Mouse (Mus musculus): ENCODE data around the gene Pglyrp2. TPM values are rescaled to one million over a fixed set of nuclear protein-coding genes. Genes with fewer than 3 reads are reported as not detected.

Gene Pglyrp2
- polyA plus RNA-seq (2016; fragmentation: Nextera tagmentation; extraction: Ambion mirVana), result not detected in 2 replicates

- H3K27ac ChIP-seq, result no peak within 1 kb of the TSS
- H3K4me3 ChIP-seq, result no peak within 1 kb of the TSS
- 94% methylated on average over 2 of the region's 2 CpGs for WGBS
- H3K27me3 ChIP-seq (ENCODE audit: low read depth, poor library complexity, severe bottlenecking), result 0 out of 2 replicates have a peak, but pooled peaks cover 4% of the 10 kb centered on the region
- DNase-seq (ENCODE audit: low spot score), result no peak
- H3K9me3 ChIP-seq (replicated peaks), result no peaks in the 10 kb centered on the region
- no peaks in the 10 kb centered on the region for H3K4me1 ChIP-seq
- no peaks in the 10 kb centered on the region for H3K36me3 ChIP-seq
Measured at GRCm38 (mm10) chr17:32424034-32424433, at the start of gene Pglyrp2. Gene Pglyrp2 (minus strand): TSS chr17:32424167.

- 73% methylated on average over 7 of the region's 7 CpGs for WGBS
- Histone ChIP-seq H3K27me3 (ENCODE audit: low read depth, poor library complexity, severe bottlenecking) (no peaks in the 10 kb centered on the region), H3K36me3 (no peaks in the 10 kb centered on the region), H3K4me1 (no peaks in the 10 kb centered on the region), H3K9me3 (replicated peaks) (no peaks in the 10 kb centered on the region), H3K27ac (no peak overlapping the region), H3K4me3 (no peak overlapping the region)
- DNase-seq (ENCODE audit: low spot score), result no peak
Measured at GRCm38 (mm10) chr17:32472176-32472575, 48.2 kb upstream of the Pglyrp2 start.

DNA sequence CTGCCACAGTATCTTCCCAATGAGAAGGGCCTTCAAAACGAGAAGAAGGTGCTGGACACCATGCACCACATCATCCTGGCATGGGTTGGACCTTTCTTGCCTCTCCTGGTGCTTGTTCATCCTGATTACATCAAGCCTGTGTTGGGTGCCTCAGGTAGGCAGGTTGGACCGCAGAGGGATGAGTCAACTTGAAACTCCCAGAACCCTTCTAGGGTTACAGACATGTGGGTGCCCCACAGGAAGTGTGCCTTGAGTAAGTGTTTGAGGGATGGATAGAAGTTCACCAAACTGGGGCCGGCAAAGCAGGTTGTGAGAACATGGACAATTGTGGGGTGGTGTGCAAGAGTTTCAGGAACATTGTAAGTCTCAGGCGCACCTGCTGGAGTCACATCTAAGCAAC is 46.8 kb upstream of the Pglyrp2 start:
- Histone ChIP-seq H3K4me3 (no peak overlapping the region), H3K27ac (no peak overlapping the region), H3K9me3 (replicated peaks) (no peaks in the 10 kb centered on the region), H3K27me3 (ENCODE audit: low read depth, poor library complexity, severe bottlenecking) (no peaks in the 10 kb centered on the region), H3K36me3 (no peaks in the 10 kb centered on the region), H3K4me1 (no peaks in the 10 kb centered on the region)
- no peak for DNase-seq (ENCODE audit: low spot score)
- 87% methylated on average over 4 of the region's 4 CpGs for WGBS

GRCm38 (mm10) chr17:32468494-32468893 is 44.5 kb upstream of the Pglyrp2 start:
- H3K27ac ChIP-seq, result no peak overlapping the region
- H3K4me1 ChIP-seq, result no peaks in the 10 kb centered on the region
- no peaks in the 10 kb centered on the region for H3K36me3 ChIP-seq
- H3K27me3 ChIP-seq (ENCODE audit: low read depth, poor library complexity, severe bottlenecking), result no peaks in the 10 kb centered on the region
- no peaks in the 10 kb centered on the region for H3K9me3 ChIP-seq (replicated peaks)
- 44% methylated on average over 7 of the region's 7 CpGs for whole genome bisulfite sequencing
- no peak for DNase-seq (ENCODE audit: low spot score)
- H3K4me3 ChIP-seq, result no peak overlapping the region

DNA sequence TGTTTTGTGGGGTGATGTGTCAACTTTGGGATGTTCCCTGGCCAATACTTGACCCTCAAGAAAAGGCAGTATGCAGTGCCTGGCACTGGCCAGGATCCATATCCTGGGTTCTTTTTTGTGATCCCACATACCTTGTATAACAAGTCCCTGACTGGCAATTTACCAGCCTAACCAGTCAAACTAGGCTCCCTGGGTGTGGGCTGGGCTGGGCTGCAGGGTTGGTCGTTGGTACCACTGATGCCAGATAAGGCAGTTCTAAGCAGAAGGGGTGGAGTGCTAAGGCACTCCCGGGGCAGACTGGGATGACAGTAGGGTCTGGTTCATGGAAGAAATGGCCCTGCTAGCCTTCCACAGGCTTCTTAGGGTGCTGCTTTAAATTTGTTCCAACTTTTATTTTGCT is 31.0 kb upstream of the Pglyrp2 start:
- H3K27ac ChIP-seq, result no peak overlapping the region
- no peaks in the 10 kb centered on the region for H3K9me3 ChIP-seq (replicated peaks)
- no peak overlapping the region for H3K4me3 ChIP-seq
- no peak for DNase-seq (ENCODE audit: low spot score)
- H3K27me3 ChIP-seq (ENCODE audit: low read depth, poor library complexity, severe bottlenecking), result peaks cover 26% of the 10 kb centered on the region
- 40% methylated on average over 2 of the region's 2 CpGs for WGBS
- no peaks in the 10 kb centered on the region for H3K36me3 ChIP-seq
- peaks cover 7% of the 10 kb centered on the region for H3K4me1 ChIP-seq

DNA sequence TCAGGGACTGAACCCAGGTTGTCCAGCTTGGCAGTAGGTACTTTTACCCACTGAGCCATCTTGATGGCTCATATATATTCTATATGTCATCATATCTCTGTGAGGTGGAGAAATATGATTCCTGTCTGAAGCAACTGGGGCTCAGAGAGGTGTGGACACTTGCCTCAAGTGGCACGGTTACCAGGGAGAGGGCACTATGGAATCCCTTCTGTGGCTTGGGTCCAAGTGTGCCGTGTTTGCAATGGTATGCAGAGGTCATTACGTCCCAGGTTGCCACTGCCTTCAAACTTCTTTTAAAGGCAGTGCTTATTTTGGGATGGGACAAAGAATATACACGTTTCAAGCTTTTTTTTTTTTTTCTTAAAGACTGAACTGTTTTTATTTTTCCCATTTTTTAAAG is 30.2 kb upstream of the Pglyrp2 start:
- WGBS, result 76% methylated on average over 4 of the region's 4 CpGs
- H3K27me3 ChIP-seq (ENCODE audit: low read depth, poor library complexity, severe bottlenecking), result peaks cover 26% of the 10 kb centered on the region
- peaks cover 7% of the 10 kb centered on the region for H3K4me1 ChIP-seq
- no peaks in the 10 kb centered on the region for H3K9me3 ChIP-seq (replicated peaks)
- H3K4me3 ChIP-seq, result no peak overlapping the region
- no peaks in the 10 kb centered on the region for H3K36me3 ChIP-seq
- no peak overlapping the region for H3K27ac ChIP-seq
- no peak for DNase-seq (ENCODE audit: low spot score)

- peaks cover 7% of the 10 kb centered on the region for H3K4me1 ChIP-seq
- DNase-seq (ENCODE audit: low spot score), result peak; percentile 57
- peaks cover 26% of the 10 kb centered on the region for H3K27me3 ChIP-seq (ENCODE audit: low read depth, poor library complexity, severe bottlenecking)
- H3K9me3 ChIP-seq (replicated peaks), result no peaks in the 10 kb centered on the region
- no peaks in the 10 kb centered on the region for H3K36me3 ChIP-seq
- 2% methylated on average over 19 of the region's 19 CpGs for WGBS
- H3K27ac ChIP-seq, result no peak within 1 kb of the TSS
- H3K4me3 ChIP-seq, result peak within 1 kb of the TSS; percentile 46
Measured at GRCm38 (mm10) chr17:32452482-32452881, 28.5 kb upstream of the Pglyrp2 start, which contains the start of gene Cyp4f39. Gene Cyp4f39 (plus strand): TSS chr17:32452723.

DNA sequence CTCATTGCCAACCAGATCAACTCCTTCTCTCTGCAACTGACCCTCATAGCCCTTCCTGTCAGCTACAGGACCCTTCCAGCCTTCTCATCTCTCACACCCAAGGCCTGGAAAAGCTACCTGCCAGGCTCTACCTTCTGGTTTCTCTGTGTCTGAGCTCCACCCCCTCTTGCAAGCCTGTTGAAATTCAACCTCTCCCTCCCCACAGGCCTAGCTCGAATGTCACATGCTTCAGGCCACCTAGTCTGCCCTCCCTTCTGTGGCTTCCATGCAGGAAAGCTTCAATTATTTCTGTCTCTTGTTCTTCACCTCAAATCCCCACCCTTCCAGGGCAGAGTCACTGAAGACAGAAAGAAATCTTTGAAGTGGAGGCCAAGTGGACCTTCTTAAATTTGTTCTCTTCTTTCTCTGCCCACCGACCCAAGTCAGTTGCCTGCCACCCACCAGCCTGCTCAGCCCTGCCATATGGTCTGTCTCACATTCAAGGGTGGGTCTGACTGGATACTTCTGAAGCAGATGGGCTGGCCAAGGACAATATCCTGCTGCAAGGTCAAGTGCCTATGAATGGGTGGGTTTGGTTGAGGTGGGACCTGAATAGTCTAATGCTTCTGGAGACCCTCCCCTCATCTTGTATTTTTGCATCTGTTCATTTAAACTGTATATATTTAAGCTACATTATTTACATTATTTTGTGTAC is 27.0 kb upstream of the Pglyrp2 start:
- Histone ChIP-seq H3K36me3 (no peaks in the 10 kb centered on the region), H3K27ac (no peak overlapping the region), H3K4me1 (peaks cover 7% of the 10 kb centered on the region), H3K4me3 (no peak overlapping the region), H3K27me3 (ENCODE audit: low read depth, poor library complexity, severe bottlenecking) (peaks cover 26% of the 10 kb centered on the region), H3K9me3 (replicated peaks) (no peaks in the 10 kb centered on the region)
- no peak for DNase-seq (ENCODE audit: low spot score)
- WGBS, result 34% methylated on average over 2 of the region's 2 CpGs

- Histone ChIP-seq H3K27me3 (ENCODE audit: low read depth, poor library complexity, severe bottlenecking) (peaks cover 24% of the 10 kb centered on the region), H3K9me3 (replicated peaks) (no peaks in the 10 kb centered on the region), H3K36me3 (no peaks in the 10 kb centered on the region), H3K27ac (no peak overlapping the region), H3K4me3 (no peak overlapping the region), H3K4me1 (peaks cover 7% of the 10 kb centered on the region)
- no peak for DNase-seq (ENCODE audit: low spot score)
- 97% methylated on average over 1 of the region's 1 CpGs for WGBS
Measured at GRCm38 (mm10) chr17:32449042-32449441, 25.1 kb upstream of the Pglyrp2 start.

DNA sequence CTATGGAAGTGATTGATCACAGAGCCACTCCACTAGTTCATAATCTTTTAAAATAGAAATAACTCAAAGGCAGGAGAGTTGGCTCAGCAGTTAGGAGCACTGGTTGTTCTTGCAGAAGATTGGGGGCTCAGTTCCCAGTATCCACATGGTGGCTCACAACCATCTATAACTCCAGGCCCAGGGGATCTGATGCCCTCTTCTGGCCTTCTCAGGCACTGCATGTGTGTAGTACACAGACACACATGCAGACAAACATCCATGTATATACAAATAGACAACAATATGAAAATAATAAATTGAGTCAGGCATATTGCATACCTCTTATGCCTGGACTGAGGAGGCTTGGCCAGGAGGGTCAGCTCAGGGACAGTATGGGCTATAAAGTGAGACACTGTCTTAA is 23.2 kb upstream of the Pglyrp2 start:
- no peaks in the 10 kb centered on the region for H3K9me3 ChIP-seq (replicated peaks)
- H3K27ac ChIP-seq, result no peak overlapping the region
- H3K36me3 ChIP-seq, result no peaks in the 10 kb centered on the region
- DNase-seq (ENCODE audit: low spot score), result no peak
- peaks cover 5% of the 10 kb centered on the region for H3K27me3 ChIP-seq (ENCODE audit: low read depth, poor library complexity, severe bottlenecking)
- H3K4me1 ChIP-seq, result peaks cover under 1% of the 10 kb centered on the region
- H3K4me3 ChIP-seq, result no peak overlapping the region

DNA sequence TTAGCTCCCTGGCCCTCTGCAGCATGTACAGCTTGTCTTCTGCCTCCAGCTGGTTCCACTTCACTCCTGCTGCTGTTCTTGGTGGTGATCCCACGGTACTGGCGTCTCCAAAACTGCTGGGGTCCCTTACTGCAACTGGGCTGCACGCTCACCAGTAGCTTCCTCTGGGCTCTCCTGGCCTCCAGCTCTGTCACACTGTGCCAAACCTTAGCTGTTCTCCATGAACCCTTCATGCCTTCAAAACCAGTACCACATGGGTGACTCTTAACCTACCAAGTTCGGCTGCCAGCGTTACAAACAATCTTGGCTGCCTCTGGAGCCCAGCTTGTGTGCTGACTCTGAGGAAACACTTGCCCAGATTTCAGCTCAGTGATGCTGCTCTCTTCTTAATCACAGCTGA is 21.0 kb upstream of the Pglyrp2 start:
- H3K36me3 ChIP-seq, result no peaks in the 10 kb centered on the region
- DNase-seq (ENCODE audit: low spot score), result no peak
- no peak overlapping the region for H3K27ac ChIP-seq
- H3K9me3 ChIP-seq (replicated peaks), result no peaks in the 10 kb centered on the region
- no peaks in the 10 kb centered on the region for H3K4me1 ChIP-seq
- 77% methylated on average over 5 of the region's 5 CpGs for WGBS
- no peak overlapping the region for H3K4me3 ChIP-seq
- H3K27me3 ChIP-seq (ENCODE audit: low read depth, poor library complexity, severe bottlenecking), result no peaks in the 10 kb centered on the region

DNA sequence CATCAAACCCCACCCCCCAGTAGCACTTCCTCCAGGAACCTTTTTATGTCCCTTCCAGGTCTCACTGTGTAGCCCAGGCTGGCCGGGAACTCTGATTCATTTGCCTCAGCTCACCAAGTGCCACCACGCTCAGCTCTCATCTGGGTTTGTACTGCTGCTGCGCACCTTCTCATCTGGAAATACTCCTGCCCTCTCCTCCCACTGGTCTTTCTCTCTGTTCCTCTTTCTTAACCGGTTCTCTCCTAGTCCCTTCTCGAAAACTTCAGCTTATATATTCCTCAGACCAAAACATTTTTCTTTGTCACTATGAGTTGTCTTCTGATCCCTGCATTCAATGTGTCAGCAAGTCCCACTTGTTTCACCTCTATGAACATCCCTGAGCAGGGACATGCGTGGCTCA is 19.3 kb upstream of the Pglyrp2 start:
- 79% methylated on average over 6 of the region's 6 CpGs for WGBS
- Histone ChIP-seq H3K27ac (no peak overlapping the region), H3K36me3 (no peaks in the 10 kb centered on the region), H3K27me3 (ENCODE audit: low read depth, poor library complexity, severe bottlenecking) (no peaks in the 10 kb centered on the region), H3K4me3 (no peak overlapping the region), H3K9me3 (replicated peaks) (no peaks in the 10 kb centered on the region), H3K4me1 (no peaks in the 10 kb centered on the region)
- no peak for DNase-seq (ENCODE audit: low spot score)

GRCm38 (mm10) chr17:32437106-32437505 is 13.1 kb upstream of the Pglyrp2 start:
- H3K36me3 ChIP-seq, result no peaks in the 10 kb centered on the region
- DNase-seq (ENCODE audit: low spot score), result no peak
- H3K27ac ChIP-seq, result no peak overlapping the region
- no peaks in the 10 kb centered on the region for H3K9me3 ChIP-seq (replicated peaks)
- no peaks in the 10 kb centered on the region for H3K4me1 ChIP-seq
- H3K27me3 ChIP-seq (ENCODE audit: low read depth, poor library complexity, severe bottlenecking), result no peaks in the 10 kb centered on the region
- no peak overlapping the region for H3K4me3 ChIP-seq
- 96% methylated on average over 4 of the region's 4 CpGs for WGBS

DNA sequence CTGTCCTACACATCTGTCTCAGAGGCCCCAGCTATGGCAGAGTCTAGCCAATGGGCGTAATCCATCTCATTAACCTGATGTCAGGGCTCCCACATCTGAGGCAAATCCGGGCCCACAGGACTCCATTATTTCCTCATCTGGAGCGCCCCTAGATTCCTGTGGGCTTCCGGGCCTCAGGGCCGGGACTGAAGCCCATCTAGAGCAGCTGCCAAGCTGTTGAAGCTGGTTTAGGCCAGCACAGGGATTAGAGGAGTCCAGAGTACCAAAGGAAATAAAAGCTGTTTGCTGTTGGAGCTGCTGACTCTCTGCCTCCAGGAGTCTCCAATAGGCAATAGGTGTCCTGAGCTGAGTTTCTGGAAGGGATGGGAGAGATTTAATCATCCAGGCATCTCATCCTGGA is 11.2 kb upstream of the Pglyrp2 start:
- no peaks in the 10 kb centered on the region for H3K4me1 ChIP-seq
- no peaks in the 10 kb centered on the region for H3K9me3 ChIP-seq (replicated peaks)
- no peak overlapping the region for H3K4me3 ChIP-seq
- H3K27ac ChIP-seq, result no peak overlapping the region
- no peaks in the 10 kb centered on the region for H3K27me3 ChIP-seq (ENCODE audit: low read depth, poor library complexity, severe bottlenecking)
- 69% methylated on average over 5 of the region's 5 CpGs for WGBS
- no peaks in the 10 kb centered on the region for H3K36me3 ChIP-seq
- DNase-seq (ENCODE audit: low spot score), result no peak

Data from limb, embryonic 10.5 days (tissue).